Mouse (Mus musculus) lung, postnatal 0 days (tissue): ENCODE measurements around the gene Spred3.

ENCODE experiments used
- CTCF ChIP-seq: IDR thresholded peaks from 2 replicates; pipeline ENCODE4 v1.5.1; 2016; ENCODE audit warnings: antibody characterized with exemption, mild to moderate bottlenecking
- EP300 ChIP-seq: IDR thresholded peaks from 2 replicates; pipeline ENCODE4 v1.6.1; 2016; ENCODE audit warnings: antibody characterized with exemption, mild to moderate bottlenecking, control low read depth

DNA sequence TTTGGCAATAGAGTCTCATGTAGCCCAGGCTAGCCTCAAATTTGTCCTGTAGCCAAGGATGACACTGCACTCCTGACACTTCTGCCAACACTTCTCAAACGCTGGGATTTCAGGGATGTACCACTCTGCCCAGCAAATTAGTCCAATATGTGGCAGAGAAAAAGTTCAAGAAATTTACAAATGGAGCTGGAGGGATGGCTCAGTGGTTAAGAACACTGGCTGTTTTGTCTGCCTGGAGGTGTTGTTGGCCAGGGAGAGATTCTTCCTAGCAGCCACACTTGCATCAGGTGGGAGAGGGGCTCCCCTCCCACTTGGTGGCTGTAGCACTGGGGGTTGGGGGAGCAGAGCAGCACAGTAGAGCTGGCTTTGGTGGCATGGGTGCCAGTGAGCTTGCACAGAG lies 50.7 kb downstream of the Spred3 start:
- TF ChIP-seq CTCF (no peak), EP300 (no peak)
